Mouse (Mus musculus): ENCODE measurements around the gene Ippk.

DNA sequence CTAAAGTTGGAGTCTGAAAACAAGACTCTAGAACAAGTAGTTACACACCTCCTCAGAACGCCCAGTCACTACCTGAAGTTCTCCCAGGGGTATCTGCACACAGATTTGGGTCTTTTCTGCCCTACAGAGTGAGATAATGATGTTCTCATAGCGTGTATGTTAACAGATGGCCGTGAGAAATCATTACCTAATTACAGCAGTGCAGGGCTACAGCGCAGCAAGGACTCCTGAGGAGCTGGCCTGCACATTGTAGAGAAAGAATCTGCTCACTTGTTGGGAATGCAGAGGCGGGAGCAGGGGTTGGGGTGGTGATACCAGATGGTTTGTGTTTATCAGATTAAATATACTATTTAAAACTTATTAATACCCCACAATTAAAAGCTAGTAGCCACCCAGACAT lies 59.5 kb downstream of the Ippk start:
- no peak for TF ChIP-seq CTCF (IDR thresholded peaks at IDR 0.05; ENCODE audit: low read depth, low read length)
- no peak for TF ChIP-seq POLR2A (IDR thresholded peaks at IDR 0.05; ENCODE audit: borderline replicate concordance, low read depth, low read length)
